Mouse (Mus musculus) bone marrow macrophage, adult 2 months (primary cell): ENCODE measurements around the gene Sema5a.

Experiments used
- CTCF ChIP-seq: IDR thresholded peaks from 2 replicates; pipeline ENCODE4 v1.5.1; 2012; ENCODE audit warnings: low read depth, mild to moderate bottlenecking, low read length, moderate library complexity
- POLR2A ChIP-seq: IDR thresholded peaks from 2 replicates; pipeline ENCODE4 v1.6.1; 2012; ENCODE audit warnings: mild to moderate bottlenecking, low read depth, low read length, borderline replicate concordance

GRCm38 (mm10) chr15:32296523-32296922, 51.9 kb downstream of the Sema5a start:
- no peak for TF ChIP-seq CTCF
- TF ChIP-seq POLR2A: no peak
